Mouse (Mus musculus): ENCODE measurements around the gene Rab5b. TPM values are rescaled to one million over a fixed set of nuclear protein-coding genes. Genes with fewer than 3 reads are reported as not detected.
A peak's percentile ranks its signal among the peaks of the same experiment; 100 is the strongest.
"Not testable (repeated sequence)": the region's sequence is repeated elsewhere in the genome, so short reads cannot be mapped to it uniquely, and the experiment has no call there.

The Rab5b gene
- polyA plus RNA-seq, 1 experiment from 2014 or later = 79.1 TPM

DNA sequence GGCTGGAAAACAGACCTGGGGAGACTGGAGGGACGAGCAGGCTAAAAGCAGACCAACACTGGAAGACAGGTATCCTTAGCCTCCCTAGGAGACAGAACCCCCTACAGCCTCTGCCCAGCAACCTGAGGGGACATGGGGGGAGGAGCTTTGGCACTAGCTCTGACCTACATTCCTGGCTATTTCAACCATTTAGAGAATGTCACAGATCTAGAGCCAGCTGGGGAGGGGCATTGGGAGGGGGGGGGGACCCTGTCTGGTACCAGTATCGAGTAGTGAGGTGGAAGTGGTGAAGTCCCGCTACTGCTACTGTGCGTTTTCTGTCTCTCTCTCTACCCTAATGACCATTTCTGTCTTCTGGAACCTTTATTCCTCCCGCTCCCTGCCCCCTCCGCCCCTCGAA lies 54.2 kb downstream of the Rab5b start:
- 79% methylated on average over 7 of the region's 7 CpGs for WGBS
- ATAC-seq (replicated peaks; ENCODE audit: low FRiP score) = no peak
- Histone ChIP-seq H3K27ac (ENCODE audit: low read depth, low read length) (no peak overlapping the region), H3K27me3 (ENCODE audit: control insufficient read depth, insufficient read depth, low read length) (no peaks in the 10 kb centered on the region), H3K4me3 (ENCODE audit: low read depth, low read length) (no peak overlapping the region), H3K9me3 (ENCODE audit: control insufficient read depth, low read length) (no peaks in the 10 kb centered on the region), H3K36me3 (ENCODE audit: control insufficient read depth, insufficient read depth, low read length) (no peaks in the 10 kb centered on the region; the same call in 1 of the 2 replicates), H3K4me2 (ENCODE audit: low read depth, low read length, severe bottlenecking) (no peak overlapping the region), H3K9ac (ENCODE audit: low read length) (no peak overlapping the region), H3K4me1 (replicated peaks; ENCODE audit: control insufficient read depth, insufficient read depth, low read length) (peaks cover 13% of the 10 kb centered on the region)
- no peak for DNase-seq (ENCODE audit: low spot score)

DNA sequence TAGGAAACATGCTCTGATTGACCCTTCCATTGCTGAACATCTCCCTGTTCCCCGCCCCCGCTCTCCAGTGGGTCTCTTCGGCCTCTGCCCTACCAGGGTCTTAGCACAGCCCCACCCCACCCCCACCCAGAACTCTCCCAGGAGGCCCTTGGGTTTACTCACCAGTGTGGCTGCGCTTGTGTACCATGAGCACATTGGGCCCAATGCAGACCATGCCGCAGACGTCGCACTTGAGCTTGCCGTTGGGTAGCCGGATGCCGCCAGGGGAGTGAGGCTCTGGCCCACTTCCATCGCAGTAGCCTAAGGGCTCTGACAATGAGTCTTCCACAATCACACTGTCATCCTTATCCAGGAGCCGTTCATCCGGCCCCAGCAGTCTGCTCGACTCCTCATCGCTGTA lies 55.2 kb downstream of the Rab5b start:
- ATAC-seq (replicated peaks; ENCODE audit: low FRiP score) (no peak), DNase-seq (ENCODE audit: low spot score) (no peak)
- Histone ChIP-seq H3K27me3 (ENCODE audit: control insufficient read depth, insufficient read depth, low read length) (no peaks in the 10 kb centered on the region), H3K27ac (ENCODE audit: low read depth, low read length) (no peak overlapping the region), H3K9ac (ENCODE audit: low read length) (no peak overlapping the region), H3K4me3 (ENCODE audit: low read depth, low read length) (no peak overlapping the region), H3K36me3 (ENCODE audit: control insufficient read depth, insufficient read depth, low read length) (no peaks in the 10 kb centered on the region; the same call in 1 of the 2 replicates), H3K4me1 (replicated peaks; ENCODE audit: control insufficient read depth, insufficient read depth, low read length) (peaks cover 8% of the 10 kb centered on the region), H3K9me3 (ENCODE audit: control insufficient read depth, low read length) (no peaks in the 10 kb centered on the region), H3K4me2 (ENCODE audit: low read depth, low read length, severe bottlenecking) (no peak overlapping the region)
- 93% methylated on average over 15 of the region's 15 CpGs for WGBS

DNA sequence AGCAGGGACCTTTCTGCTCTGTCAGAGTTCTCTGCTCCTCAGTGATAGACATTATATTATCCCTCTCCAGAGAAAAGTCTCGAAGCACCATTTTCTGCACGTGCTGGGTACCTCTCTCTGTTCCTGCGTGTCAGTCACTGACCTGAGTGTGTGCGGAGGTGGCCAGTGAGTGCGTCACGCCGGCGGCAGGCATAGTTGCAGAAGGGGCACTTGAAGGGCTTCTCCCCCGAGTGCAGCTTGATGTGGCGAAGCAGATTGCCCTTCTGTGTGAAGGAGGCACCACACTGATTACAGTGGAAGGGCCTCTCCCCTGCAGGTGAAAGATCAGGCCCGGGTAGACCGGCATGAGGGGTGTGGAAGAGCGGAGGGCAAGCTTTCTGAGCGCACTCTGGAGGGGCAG lies 56.1 kb downstream of the Rab5b start:
- Histone ChIP-seq H3K4me3 (ENCODE audit: low read depth, low read length) (no peak overlapping the region), H3K4me2 (ENCODE audit: low read depth, low read length, severe bottlenecking) (no peak overlapping the region), H3K9me3 (ENCODE audit: control insufficient read depth, low read length) (no peaks in the 10 kb centered on the region), H3K36me3 (ENCODE audit: control insufficient read depth, insufficient read depth, low read length) (no peaks in the 10 kb centered on the region; the same call in 1 of the 2 replicates), H3K9ac (ENCODE audit: low read length) (no peak overlapping the region), H3K27ac (ENCODE audit: low read depth, low read length) (no peak overlapping the region), H3K27me3 (ENCODE audit: control insufficient read depth, insufficient read depth, low read length) (no peaks in the 10 kb centered on the region), H3K4me1 (replicated peaks; ENCODE audit: control insufficient read depth, insufficient read depth, low read length) (peaks cover 6% of the 10 kb centered on the region)
- ATAC-seq (replicated peaks; ENCODE audit: low FRiP score) (no peak), DNase-seq (ENCODE audit: low spot score) (no peak)
- WGBS = 91% methylated on average over 14 of the region's 14 CpGs

DNA sequence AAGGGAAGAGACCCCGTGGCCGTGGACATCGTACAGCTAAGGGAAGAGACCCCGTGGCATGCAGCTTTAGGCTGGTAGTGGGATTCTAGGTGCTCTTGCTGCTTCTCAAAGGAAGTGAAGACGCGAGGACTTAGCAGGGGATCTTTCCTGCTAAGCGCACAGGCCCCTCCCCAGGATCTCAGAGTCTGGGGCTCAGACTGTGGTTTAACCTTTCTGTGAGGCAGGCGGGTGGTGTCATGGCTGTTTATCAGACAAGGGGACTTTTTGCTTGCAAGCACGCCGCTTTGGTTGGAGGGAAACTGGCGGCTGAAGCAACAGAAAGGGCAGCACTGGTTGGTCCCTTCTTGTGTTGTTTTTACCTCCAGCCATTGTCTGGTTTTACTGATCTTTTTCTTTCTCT lies 59.1 kb downstream of the Rab5b start:
- Histone ChIP-seq H3K27me3 (ENCODE audit: control insufficient read depth, insufficient read depth, low read length) (no peaks in the 10 kb centered on the region), H3K27ac (ENCODE audit: low read depth, low read length) (no peak overlapping the region), H3K4me1 (replicated peaks; ENCODE audit: control insufficient read depth, insufficient read depth, low read length) (peaks cover 3% of the 10 kb centered on the region), H3K4me3 (ENCODE audit: low read depth, low read length) (no peak overlapping the region), H3K36me3 (ENCODE audit: control insufficient read depth, insufficient read depth, low read length) (peaks cover 3% of the 10 kb centered on the region), H3K4me2 (ENCODE audit: low read depth, low read length, severe bottlenecking) (0 out of 2 replicates have a peak overlapping the region, but pooled peaks have one; percentile 5), H3K9ac (ENCODE audit: low read length) (peak overlapping the region; percentile 0), H3K9me3 (ENCODE audit: control insufficient read depth, low read length) (no peaks in the 10 kb centered on the region)
- ATAC-seq (replicated peaks; ENCODE audit: low FRiP score) = no peak
- 11% methylated on average over 11 of the region's 11 CpGs for WGBS
- no peak for DNase-seq (ENCODE audit: low spot score)

DNA sequence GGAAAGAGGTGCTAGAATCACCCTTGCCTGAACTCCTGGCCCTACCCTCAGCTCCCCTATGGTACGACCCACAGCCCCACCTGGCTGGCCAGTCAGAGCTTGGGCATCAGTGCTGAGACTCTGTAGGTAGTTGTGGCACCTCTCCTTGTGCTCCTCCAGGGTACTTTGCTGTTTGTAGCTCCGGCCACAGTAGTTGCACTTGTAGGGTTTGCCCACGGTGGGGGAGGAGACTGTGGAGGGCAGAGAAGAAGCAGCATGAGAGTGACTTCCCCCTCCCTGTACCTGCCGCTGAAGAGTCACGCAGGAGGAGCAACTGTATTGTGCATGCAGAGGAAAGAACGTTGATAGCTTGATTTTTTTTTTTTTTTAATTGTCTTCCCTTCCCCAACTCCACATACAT lies 59.5 kb downstream of the Rab5b start:
- no peak for ATAC-seq (replicated peaks; ENCODE audit: low FRiP score)
- H3K4me1 ChIP-seq (replicated peaks; ENCODE audit: control insufficient read depth, insufficient read depth, low read length) = peaks cover 3% of the 10 kb centered on the region
- no peaks in the 10 kb centered on the region for H3K27me3 ChIP-seq (ENCODE audit: control insufficient read depth, insufficient read depth, low read length)
- H3K4me3 ChIP-seq (ENCODE audit: low read depth, low read length) = no peak overlapping the region
- no peak overlapping the region for H3K4me2 ChIP-seq (ENCODE audit: low read depth, low read length, severe bottlenecking)
- H3K9me3 ChIP-seq (ENCODE audit: control insufficient read depth, low read length) = no peaks in the 10 kb centered on the region
- DNase-seq (ENCODE audit: low spot score) = no peak
- no peak overlapping the region for H3K27ac ChIP-seq (ENCODE audit: low read depth, low read length)
- H3K9ac ChIP-seq (ENCODE audit: low read length) = peak overlapping the region; percentile 0; the same call in 1 of the 2 replicates
- peaks cover 3% of the 10 kb centered on the region for H3K36me3 ChIP-seq (ENCODE audit: control insufficient read depth, insufficient read depth, low read length)
- 49% methylated on average over 6 of the region's 6 CpGs for WGBS

DNA sequence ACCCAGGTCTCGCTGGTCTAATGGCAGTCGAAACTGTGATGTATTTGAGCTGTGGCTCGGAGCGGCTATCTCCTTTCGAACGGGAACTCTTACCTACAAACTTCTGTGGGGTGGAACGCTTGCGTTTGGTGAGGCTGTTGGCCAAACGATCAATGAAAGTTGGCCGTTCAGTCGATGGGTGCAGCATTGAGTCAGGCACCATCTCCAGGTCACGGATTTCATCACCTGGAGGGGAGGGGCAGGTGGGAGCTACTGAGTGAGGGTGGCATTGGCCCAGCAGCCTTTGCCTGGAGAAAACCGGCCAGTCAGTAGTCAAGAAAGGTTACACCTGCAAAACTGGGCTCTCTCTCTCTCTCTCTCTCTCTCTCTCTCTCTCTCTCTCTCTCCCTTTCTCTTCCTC lies 60.4 kb downstream of the Rab5b start:
- 96% methylated on average over 13 of the region's 13 CpGs for WGBS
- Histone ChIP-seq H3K4me2 (ENCODE audit: low read depth, low read length, severe bottlenecking) (no peak overlapping the region), H3K4me3 (ENCODE audit: low read depth, low read length) (no peak overlapping the region), H3K9me3 (ENCODE audit: control insufficient read depth, low read length) (no peaks in the 10 kb centered on the region), H3K36me3 (ENCODE audit: control insufficient read depth, insufficient read depth, low read length) (peaks cover 3% of the 10 kb centered on the region), H3K4me1 (replicated peaks; ENCODE audit: control insufficient read depth, insufficient read depth, low read length) (peaks cover 3% of the 10 kb centered on the region), H3K27me3 (ENCODE audit: control insufficient read depth, insufficient read depth, low read length) (no peaks in the 10 kb centered on the region), H3K27ac (ENCODE audit: low read depth, low read length) (no peak overlapping the region), H3K9ac (ENCODE audit: low read length) (no peak overlapping the region)
- DNase-seq (ENCODE audit: low spot score) (no peak), ATAC-seq (replicated peaks; ENCODE audit: low FRiP score) (no peak)

DNA sequence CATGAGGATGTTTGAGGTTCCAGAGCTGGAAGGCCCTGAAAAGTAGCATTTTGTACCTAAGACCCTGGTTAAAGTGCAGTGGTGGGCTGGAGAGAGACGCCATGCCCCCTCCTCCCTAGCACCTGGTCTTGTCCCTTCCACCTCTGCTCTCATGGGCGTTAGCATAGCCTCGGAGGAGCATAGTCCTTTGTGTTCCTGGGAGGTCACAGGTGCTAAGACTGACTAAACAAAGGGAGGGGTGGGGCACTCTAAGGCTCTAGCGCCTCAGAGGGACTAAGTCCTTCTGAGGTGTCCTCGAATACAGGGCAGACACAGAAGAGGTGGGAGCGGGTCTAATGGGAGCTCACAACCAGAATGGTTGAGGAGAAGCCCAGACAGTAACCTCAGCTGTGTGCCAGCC lies 64.5 kb downstream of the Rab5b start:
- 17% methylated on average over 6 of the region's 6 CpGs for WGBS
- H3K27me3 ChIP-seq (ENCODE audit: control insufficient read depth, insufficient read depth, low read length) = no peaks in the 10 kb centered on the region
- no peak for DNase-seq (ENCODE audit: low spot score)
- H3K36me3 ChIP-seq (ENCODE audit: control insufficient read depth, insufficient read depth, low read length) = peaks cover 3% of the 10 kb centered on the region
- H3K4me3 ChIP-seq (ENCODE audit: low read depth, low read length) = no peak overlapping the region
- H3K9ac ChIP-seq (ENCODE audit: low read length) = no peak overlapping the region
- ATAC-seq (replicated peaks; ENCODE audit: low FRiP score) = no peak
- H3K27ac ChIP-seq (ENCODE audit: low read depth, low read length) = no peak overlapping the region
- H3K9me3 ChIP-seq (ENCODE audit: control insufficient read depth, low read length) = no peaks in the 10 kb centered on the region
- no peaks in the 10 kb centered on the region for H3K4me1 ChIP-seq (replicated peaks; ENCODE audit: control insufficient read depth, insufficient read depth, low read length)
- H3K4me2 ChIP-seq (ENCODE audit: low read depth, low read length, severe bottlenecking) = no peak overlapping the region

DNA sequence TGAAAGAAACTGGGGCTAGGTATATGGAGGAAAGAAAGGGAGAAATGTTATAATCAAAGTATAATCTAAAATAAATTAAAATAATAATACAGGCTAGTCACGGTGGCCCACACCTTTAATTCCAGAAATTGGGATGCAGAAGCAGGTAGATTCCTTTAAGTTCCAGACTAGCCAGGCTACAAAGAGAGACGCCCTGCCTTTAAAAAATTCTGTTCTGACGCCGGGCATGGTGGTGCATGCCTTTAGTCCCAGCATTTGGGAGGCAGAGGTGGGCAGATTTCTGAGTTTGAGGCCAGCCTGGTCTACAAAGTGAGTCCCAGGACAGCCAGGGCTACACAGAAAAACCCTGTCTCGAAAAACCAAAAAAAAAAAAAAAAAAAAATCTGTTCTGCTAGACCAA lies 65.8 kb downstream of the Rab5b start:
- not testable (repeated sequence) for H3K4me1 ChIP-seq (replicated peaks; ENCODE audit: control insufficient read depth, insufficient read depth, low read length); H3K27me3 ChIP-seq (ENCODE audit: control insufficient read depth, insufficient read depth, low read length); H3K4me3 ChIP-seq (ENCODE audit: low read depth, low read length); H3K36me3 ChIP-seq (ENCODE audit: control insufficient read depth, insufficient read depth, low read length); H3K9ac ChIP-seq (ENCODE audit: low read length); H3K4me2 ChIP-seq (ENCODE audit: low read depth, low read length, severe bottlenecking); H3K27ac ChIP-seq (ENCODE audit: low read depth, low read length); H3K9me3 ChIP-seq (ENCODE audit: control insufficient read depth, low read length); DNase-seq (ENCODE audit: low spot score); ATAC-seq (replicated peaks; ENCODE audit: low FRiP score)
- 80% methylated on average over 5 of the region's 5 CpGs for WGBS

DNA sequence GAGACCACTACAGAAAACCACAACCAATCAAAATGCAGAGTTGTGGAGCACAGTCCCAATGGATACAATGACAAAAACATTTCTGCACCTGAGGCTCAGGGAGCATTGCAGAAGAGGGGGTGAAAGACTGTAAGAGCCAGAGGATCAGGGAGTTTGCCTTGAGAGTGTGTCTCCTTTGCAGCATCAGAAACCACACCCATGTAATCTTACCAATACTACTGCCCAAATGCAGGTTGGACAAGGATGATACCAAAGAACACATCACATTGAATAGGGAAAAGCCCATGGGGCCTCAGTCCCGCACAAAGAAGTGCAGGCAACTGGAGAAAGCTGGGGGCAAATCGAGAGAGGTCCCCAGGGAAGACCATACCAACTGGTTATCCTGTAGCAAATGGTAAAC lies 66.3 kb downstream of the Rab5b start:
- no peak for DNase-seq (ENCODE audit: low spot score)
- WGBS = 89% methylated on average over 2 of the region's 2 CpGs

More for the DNA sequence above, 66.3 kb downstream of the Rab5b start:
- no peaks in the 10 kb centered on the region for H3K9me3 ChIP-seq (ENCODE audit: control insufficient read depth, low read length)
- no peak overlapping the region for H3K4me2 ChIP-seq (ENCODE audit: low read depth, low read length, severe bottlenecking)
- H3K9ac ChIP-seq (ENCODE audit: low read length) = no peak overlapping the region
- H3K27ac ChIP-seq (ENCODE audit: low read depth, low read length) = no peak overlapping the region
- no peak overlapping the region for H3K4me3 ChIP-seq (ENCODE audit: low read depth, low read length)
- peaks cover 3% of the 10 kb centered on the region; the same call in 1 of the 2 replicates for H3K4me1 ChIP-seq (replicated peaks; ENCODE audit: control insufficient read depth, insufficient read depth, low read length)
- H3K27me3 ChIP-seq (ENCODE audit: control insufficient read depth, insufficient read depth, low read length) = no peaks in the 10 kb centered on the region
- peaks cover 7% of the 10 kb centered on the region for H3K36me3 ChIP-seq (ENCODE audit: control insufficient read depth, insufficient read depth, low read length)
- no peak for ATAC-seq (replicated peaks; ENCODE audit: low FRiP score)
